Mouse (Mus musculus) liver, adult 2 months (tissue): ENCODE measurements around the gene Taldo1.

Experiments
- CTCF ChIP-seq: fragments of 200-500 bp; IDR thresholded peaks from 2 replicates; pipeline ENCODE4 v1.5.1; 2011; ENCODE audit warnings: low read depth, low read length, control low read depth
- POLR2A ChIP-seq: fragments of 200-500 bp; IDR thresholded peaks from 2 replicates; pipeline ENCODE4 v1.6.1; 2011; ENCODE audit warnings: low read length, control low read depth; ENCODE audit not compliant: insufficient read depth; ENCODE audit errors: extremely low read depth

- TF ChIP-seq CTCF (no peak), POLR2A (peak; percentile 99)
Observed at GRCm38 (mm10) chr7:141435129-141435855, 43.3 kb downstream of the Taldo1 start.
